Mouse (Mus musculus) G1E (cell line): ENCODE measurements around the gene Scai. TPM values are rescaled to one million over a fixed set of nuclear protein-coding genes. Genes with fewer than 3 reads are reported as not detected.
"Not testable (repeated sequence)": the region's sequence is repeated elsewhere in the genome, so short reads cannot be mapped to it uniquely, and the experiment has no call there.

ENCODE experiments used
- ATAC-seq: 2 replicates; pipeline ENCODE4 v1.8.0; 2016; ENCODE audit warnings: mild to moderate bottlenecking; ENCODE audit not compliant: insufficient number of reproducible peaks, poor library complexity, low FRiP score, severe bottlenecking; ENCODE audit errors: extremely low read depth
- DNase-seq: peaks from one replicate; pipeline ENCODE4 v3.0.0; 2012; ENCODE audit warnings: low spot score
- H3K27me3 ChIP-seq: 2 replicates; pipeline ENCODE4 v1.6.1; 2012; ENCODE audit warnings: mild to moderate bottlenecking, low read length, inconsistent platforms; ENCODE audit not compliant: insufficient read depth
- H3K36me3 ChIP-seq: replicated peaks from 2 replicates; pipeline ENCODE3; 2012; ENCODE audit warnings: mild to moderate bottlenecking, inconsistent platforms
- H3K4me1 ChIP-seq: 2 replicates; pipeline ENCODE4 v1.6.1; 2012; ENCODE audit warnings: low read depth, low read length, inconsistent platforms, mixed read lengths; ENCODE audit not compliant: insufficient read depth
- H3K4me3 ChIP-seq: 2 replicates; pipeline ENCODE4 v1.5.1; 2012; ENCODE audit warnings: low read depth, mild to moderate bottlenecking, inconsistent platforms, low read length, moderate library complexity, mixed read lengths
- H3K9me3 ChIP-seq: replicated peaks from 2 replicates; pipeline ENCODE4 v1.6.1; 2012; ENCODE audit warnings: inconsistent platforms
- CTCF ChIP-seq: IDR thresholded peaks from 2 replicates; pipeline ENCODE4 v1.5.1; 2012; ENCODE audit warnings: low read depth, low read length, inconsistent platforms, mixed read lengths
- GATA1 ChIP-seq: IDR thresholded peaks from 2 replicates; pipeline ENCODE4 v1.6.1; 2012; ENCODE audit warnings: borderline replicate concordance, low read length, inconsistent platforms, mixed read lengths
- GATA2 ChIP-seq: IDR thresholded peaks from 2 replicates; pipeline ENCODE4 v1.6.1; 2012; ENCODE audit warnings: low read depth, low read length, inconsistent platforms, borderline replicate concordance
- POLR2AphosphoS5 ChIP-seq: IDR thresholded peaks from 2 replicates; pipeline ENCODE4 v1.6.1; 2012; ENCODE audit warnings: low read depth, low read length, inconsistent platforms; ENCODE audit not compliant: insufficient replicate concordance
- TAL1 ChIP-seq: conservative IDR thresholded peaks from 2 replicates; pipeline ENCODE4 v1.6.1; 2012; ENCODE audit warnings: low read depth, low read length, inconsistent platforms, mixed read lengths
- polyA plus RNA-seq: library from polyadenylated mRNA; stranded (reverse); fragments of >175 nt; gene quantifications from 2 replicates; pipeline ENCODE4 v1.2.3, GENCODE M21; 2012
- total RNA-seq, 2 experiments: library from RNA; stranded (forward) in 1 of 2; stranded (reverse) in 1 of 2; fragments of 200-1000 nt in 1 of 2; fragments of >200 nt in 1 of 2; fragmentation: Nextera tagmentation in 1 of 2; gene quantifications; 2 replicates each; pipeline ENCODE4 v1.2.3; 2014 to 2017

Scai gene
- total RNA-seq (2014; fragmentation: Nextera tagmentation) (28.6 and 31.7 TPM in 2 replicates), total RNA-seq (2017) (9.3 and 9.7 TPM in 2 replicates), polyA plus RNA-seq (35.4 and 38.6 TPM in 2 replicates)

GRCm38 (mm10) chr2:39190561-39191056, at the start of gene Scai:
TSS of gene Scai (minus strand) at chr2:39190734.
- ATAC-seq (peak; percentile 99), DNase-seq (peak; percentile 99)
- H3K4me1 ChIP-seq = peaks cover 18% of the 10 kb centered on the region
- no peaks in the 10 kb centered on the region for H3K9me3 ChIP-seq
- peaks cover 29% of the 10 kb centered on the region for H3K36me3 ChIP-seq
- H3K27me3 ChIP-seq = no peaks in the 10 kb centered on the region
- peak within 1 kb of the TSS; percentile 93 for H3K4me3 ChIP-seq
- TF ChIP-seq GATA1 = no peak
- peak; percentile 48 for TF ChIP-seq CTCF

- Histone ChIP-seq H3K4me1 (peaks cover 19% of the 10 kb centered on the region), H3K27me3 (peaks cover 6% of the 10 kb centered on the region; the same call in 1 of the 2 replicates), H3K4me3 (peak overlapping the region; percentile 81), H3K9me3 (no peaks in the 10 kb centered on the region), H3K36me3 (peaks cover 2% of the 10 kb centered on the region)
- DNase-seq (no peak), ATAC-seq (no peak)
- TF ChIP-seq GATA1 (no peak), GATA2 (no peak), CTCF (no peak), TAL1 (no peak), POLR2AphosphoS5 (no peak)
Measured at GRCm38 (mm10) chr2:39226731-39227130, 36.2 kb upstream of the Scai start.

- DNase-seq (peak; percentile 85), ATAC-seq (peak; percentile 96)
- peak within 1 kb of the TSS; percentile 81 for H3K4me3 ChIP-seq
- H3K9me3 ChIP-seq = no peaks in the 10 kb centered on the region
- H3K4me1 ChIP-seq = peaks cover 19% of the 10 kb centered on the region
- TF ChIP-seq TAL1 (no peak), POLR2AphosphoS5 (no peak), CTCF (no peak)
- peaks cover 2% of the 10 kb centered on the region for H3K36me3 ChIP-seq
- peaks cover 6% of the 10 kb centered on the region; the same call in 1 of the 2 replicates for H3K27me3 ChIP-seq
Measured at GRCm38 (mm10) chr2:39226019-39226640, 35.6 kb upstream of the Scai start, which contains the start of gene Ppp6c. TSS of gene Ppp6c (minus strand) at chr2:39226451.

GRCm38 (mm10) chr2:39225331-39226018, 34.9 kb upstream of the Scai start:
- not testable (repeated sequence) for H3K9me3 ChIP-seq, H3K36me3 ChIP-seq, DNase-seq, H3K27me3 ChIP-seq
- peak; percentile 45 for ATAC-seq
- Histone ChIP-seq H3K4me1 (peaks cover 19% of the 10 kb centered on the region), H3K4me3 (peak overlapping the region; percentile 81)

GRCm38 (mm10) chr2:39224621-39225020, 34.1 kb upstream of the Scai start:
- ATAC-seq = no peak
- Histone ChIP-seq H3K9me3 (no peaks in the 10 kb centered on the region), H3K27me3 (peaks cover 6% of the 10 kb centered on the region; the same call in 1 of the 2 replicates), H3K36me3 (peaks cover 2% of the 10 kb centered on the region), H3K4me3 (peak overlapping the region; percentile 81), H3K4me1 (peaks cover 19% of the 10 kb centered on the region)
- TF ChIP-seq GATA2 = no peak
- no peak for TF ChIP-seq TAL1
- TF ChIP-seq POLR2AphosphoS5 = no peak
- TF ChIP-seq GATA1 = no peak
- no peak for TF ChIP-seq CTCF
- DNase-seq = no peak

- Histone ChIP-seq H3K9me3 (no peaks in the 10 kb centered on the region), H3K4me3 (no peak overlapping the region), H3K27me3 (no peaks in the 10 kb centered on the region), H3K4me1 (peaks cover 27% of the 10 kb centered on the region), H3K36me3 (peaks cover 11% of the 10 kb centered on the region)
- DNase-seq = no peak
- TF ChIP-seq TAL1 = no peak
- no peak for TF ChIP-seq GATA2
- TF ChIP-seq CTCF = no peak
- ATAC-seq = no peak
Measured at GRCm38 (mm10) chr2:39220010-39220409, 29.5 kb upstream of the Scai start.
